Mouse (Mus musculus) liver, embryonic 16.5 days (tissue): Measurements from ENCODE around the gene Nfib. TPM values are rescaled to one million over a fixed set of nuclear protein-coding genes. Genes with fewer than 3 reads are reported as not detected.

Experiments used
- ATAC-seq: fragments of 200-750 bp; cut with Nextera tagmentation; 2 replicates; pipeline ENCODE4 v1.8.0; 2017; ENCODE audit warnings: low read depth, mild to moderate bottlenecking, moderate number of reproducible peaks, moderate library complexity
- H3K27ac ChIP-seq: fragments of 300-500 bp; sonication (generic); 2 replicates; pipeline ENCODE4 v1.5.1; 2014; ENCODE audit warnings: mild to moderate bottlenecking, low read length
- H3K27me3 ChIP-seq: fragments of 300-500 bp; sonication (generic); 2 replicates; pipeline ENCODE4 v1.6.1; 2014; ENCODE audit warnings: low read depth, low read length, mixed read lengths; ENCODE audit not compliant: control insufficient read depth, insufficient read depth
- H3K36me3 ChIP-seq: fragments of 300-500 bp; sonication (generic); 2 replicates; pipeline ENCODE4 v1.6.1; 2014; ENCODE audit warnings: mild to moderate bottlenecking; ENCODE audit not compliant: control insufficient read depth, insufficient read depth
- H3K4me1 ChIP-seq: fragments of 300-500 bp; sonication (generic); 2 replicates; pipeline ENCODE4 v1.6.1; 2014; ENCODE audit warnings: low read depth, low read length, mixed read lengths; ENCODE audit not compliant: control insufficient read depth
- H3K4me2 ChIP-seq: fragments of 300-500 bp; sonication (generic); 2 replicates; pipeline ENCODE4 v1.6.1; 2014; ENCODE audit warnings: low read depth, low read length, mixed read lengths
- H3K4me3 ChIP-seq: fragments of 300-500 bp; sonication (generic); 2 replicates; pipeline ENCODE4 v1.5.1; 2014; ENCODE audit warnings: low read depth, mild to moderate bottlenecking, low read length
- H3K9ac ChIP-seq: fragments of 300-500 bp; sonication (generic); 2 replicates; pipeline ENCODE4 v1.6.1; 2014; ENCODE audit warnings: low read depth, low read length
- H3K9me3 ChIP-seq: fragments of 300-500 bp; sonication (generic); replicated peaks from 2 replicates; pipeline ENCODE4 v1.6.1; 2016; ENCODE audit warnings: low read length; ENCODE audit not compliant: control insufficient read depth
- WGBS: fragments of 180-500 bp; shearing (Covaris S2); extraction: QIAGEN DNeasy Blood & Tissue Kit; methylation state at CpG from one replicate; pipeline ENCODE4 v1.1.7; 2014; ENCODE audit not compliant: insufficient replicate concordance; 5-methylcytosine and 5-hydroxymethylcytosine counted together
- polyA plus RNA-seq: library from polyadenylated mRNA; unstranded; fragments of >200 nt; fragmentation: Nextera tagmentation; extraction: Ambion mirVana; gene quantifications from 2 replicates; pipeline ENCODE4 v1.2.1, GENCODE M21; 2015

The Nfib gene
- polyA plus RNA-seq, 1 experiment from 2014 or later: 5.4 TPM

DNA sequence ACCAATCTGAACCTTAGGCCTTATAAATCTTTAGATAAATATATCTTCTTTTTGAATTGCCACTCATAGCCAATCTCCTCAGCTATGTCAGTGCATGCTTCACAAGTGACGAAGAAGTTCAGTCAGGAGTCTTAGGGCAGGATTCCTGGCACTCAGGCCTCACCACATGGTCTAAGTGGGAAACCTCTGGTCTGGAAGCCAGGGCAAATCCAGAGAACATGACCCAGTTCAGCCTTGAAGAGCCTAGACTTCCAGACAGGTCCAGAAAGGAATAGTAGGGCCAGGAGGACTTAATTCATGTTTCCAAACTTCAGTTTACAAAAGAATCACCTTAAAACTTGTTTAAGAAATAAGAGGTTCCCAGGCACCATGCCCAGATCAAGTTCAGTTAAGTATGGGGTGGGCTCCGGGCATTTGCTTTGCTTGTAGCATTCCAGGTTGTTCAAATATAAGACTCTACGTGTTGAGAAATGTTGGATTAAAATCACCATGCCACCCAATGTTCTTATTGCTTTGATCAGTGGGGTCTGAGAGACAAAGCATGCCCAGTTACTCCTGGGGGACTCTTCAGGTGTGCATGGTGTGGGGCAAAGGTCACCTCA lies 38.2 kb downstream of the Nfib start:
- Histone ChIP-seq H3K4me3 (no peak overlapping the region), H3K27me3 (no peaks in the 10 kb centered on the region), H3K4me1 (no peaks in the 10 kb centered on the region), H3K4me2 (no peak overlapping the region), H3K9me3 (no peaks in the 10 kb centered on the region), H3K36me3 (no peaks in the 10 kb centered on the region), H3K27ac (no peak overlapping the region), H3K9ac (no peak overlapping the region)
- WGBS: 56% methylated on average over 3 of the region's 3 CpGs
- no peak for ATAC-seq

DNA sequence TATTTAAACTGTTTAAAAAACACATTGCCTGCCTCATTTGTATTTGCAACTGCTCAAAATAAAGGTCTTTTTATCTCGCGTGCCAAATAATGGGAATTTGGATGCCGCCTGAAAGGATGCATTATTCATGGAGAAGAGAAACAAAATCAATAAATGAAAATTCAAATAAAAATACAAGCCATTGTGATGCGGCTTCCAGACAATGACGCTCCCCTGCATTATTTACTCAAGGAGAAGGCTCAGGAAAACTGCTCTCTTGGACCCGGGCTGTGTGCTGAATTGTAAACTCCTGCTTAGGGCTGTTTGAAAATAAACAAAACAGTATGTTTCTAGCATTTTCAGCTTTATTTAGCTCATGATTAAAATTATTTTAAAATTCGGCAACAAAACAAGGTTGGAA lies 41.1 kb downstream of the Nfib start:
- Histone ChIP-seq H3K9ac (no peak overlapping the region), H3K4me3 (no peak overlapping the region), H3K27me3 (no peaks in the 10 kb centered on the region), H3K36me3 (no peaks in the 10 kb centered on the region), H3K27ac (no peak overlapping the region), H3K4me1 (no peaks in the 10 kb centered on the region), H3K9me3 (no peaks in the 10 kb centered on the region), H3K4me2 (no peak overlapping the region)
- no peak for ATAC-seq
- WGBS: 62% methylated on average over 7 of the region's 7 CpGs

DNA sequence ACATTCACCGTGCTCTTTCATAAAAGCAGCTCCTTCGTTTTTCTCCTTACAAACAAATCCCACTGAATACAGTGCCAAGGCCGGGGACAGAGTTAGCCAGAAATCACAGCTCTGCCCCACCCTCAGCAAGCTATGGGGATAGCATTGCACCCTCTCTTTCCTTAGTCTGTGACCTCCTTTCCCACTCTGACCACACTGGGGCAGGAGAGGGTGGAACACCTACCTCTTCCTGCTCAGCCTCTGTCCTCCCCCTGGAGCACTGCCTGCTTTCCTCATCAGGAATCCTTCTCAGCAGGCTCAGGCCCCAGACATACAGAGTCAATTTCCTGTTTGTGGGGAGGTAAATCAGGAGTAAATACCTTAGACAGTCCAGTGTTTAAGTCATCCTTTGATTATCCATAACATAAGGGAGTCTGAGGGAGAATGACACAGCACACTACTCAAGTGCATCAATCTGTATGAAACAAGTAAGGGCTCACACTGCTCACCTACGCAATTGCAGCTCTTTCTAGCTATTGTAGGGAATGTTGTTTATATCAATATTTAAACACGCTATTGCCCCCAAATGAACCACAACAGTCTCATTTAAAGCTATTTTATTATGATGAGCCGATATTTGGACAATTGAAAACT lies 41.7 kb downstream of the Nfib start:
- no peaks in the 10 kb centered on the region for H3K27me3 ChIP-seq
- H3K9ac ChIP-seq: no peak overlapping the region
- no peaks in the 10 kb centered on the region for H3K36me3 ChIP-seq
- H3K27ac ChIP-seq: no peak overlapping the region
- no peaks in the 10 kb centered on the region for H3K9me3 ChIP-seq
- H3K4me2 ChIP-seq: no peak overlapping the region
- 69% methylated on average over 6 of the region's 6 CpGs for WGBS
- no peak overlapping the region for H3K4me3 ChIP-seq
- ATAC-seq: no peak
- H3K4me1 ChIP-seq: no peaks in the 10 kb centered on the region

DNA sequence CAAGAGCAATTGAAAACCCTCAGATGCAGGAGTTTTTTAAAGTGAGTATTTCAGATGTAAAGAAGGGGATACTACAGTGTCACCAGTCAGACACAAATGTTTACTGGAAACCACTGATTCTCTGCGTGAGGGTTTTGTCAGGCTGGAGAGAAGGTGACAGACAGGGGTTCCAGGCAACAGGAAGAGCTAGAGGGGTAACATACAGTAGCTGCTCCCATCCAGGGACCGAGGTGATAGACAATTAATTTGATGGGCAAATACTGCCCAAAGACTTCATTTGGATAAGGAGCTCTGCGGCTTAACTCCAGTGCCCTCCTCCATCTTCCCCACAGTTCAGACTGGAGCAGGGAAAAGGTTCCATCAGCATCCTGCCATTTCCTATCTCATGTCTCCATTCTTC lies 42.9 kb downstream of the Nfib start:
- no peaks in the 10 kb centered on the region for H3K9me3 ChIP-seq
- ATAC-seq: no peak
- 49% methylated on average over 3 of the region's 3 CpGs for WGBS

DNA sequence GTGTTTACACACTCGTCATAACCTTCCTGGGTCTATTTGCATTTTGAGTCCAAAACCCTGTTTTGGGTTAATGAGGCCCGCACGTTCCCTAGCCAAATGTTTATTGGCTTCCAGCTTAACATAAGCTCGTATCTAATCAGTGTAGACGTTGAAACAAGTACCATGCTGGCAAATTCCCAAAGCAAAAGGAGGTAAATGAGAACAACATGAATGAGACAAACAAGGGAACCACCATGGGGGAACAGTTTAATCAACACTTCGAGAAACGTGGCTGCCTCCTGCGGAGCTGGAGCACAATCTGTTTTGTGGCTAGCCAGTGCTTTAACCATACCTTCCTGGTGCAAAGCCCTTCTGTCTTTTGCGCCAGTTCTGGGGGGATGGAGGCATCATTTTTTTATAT lies 43.3 kb downstream of the Nfib start:
- no peak overlapping the region for H3K4me2 ChIP-seq
- H3K9ac ChIP-seq: no peak overlapping the region
- H3K4me1 ChIP-seq: no peaks in the 10 kb centered on the region
- no peak overlapping the region for H3K4me3 ChIP-seq
- H3K9me3 ChIP-seq: no peaks in the 10 kb centered on the region
- 53% methylated on average over 9 of the region's 9 CpGs for WGBS
- ATAC-seq: no peak
- H3K27me3 ChIP-seq: no peaks in the 10 kb centered on the region
- no peaks in the 10 kb centered on the region for H3K36me3 ChIP-seq
- H3K27ac ChIP-seq: no peak overlapping the region

More for the DNA sequence above, 42.9 kb downstream of the Nfib start:
- no peak overlapping the region for H3K4me2 ChIP-seq
- H3K27me3 ChIP-seq: no peaks in the 10 kb centered on the region
- no peak overlapping the region for H3K27ac ChIP-seq
- H3K36me3 ChIP-seq: no peaks in the 10 kb centered on the region
- H3K9ac ChIP-seq: no peak overlapping the region
- no peaks in the 10 kb centered on the region for H3K4me1 ChIP-seq
- H3K4me3 ChIP-seq: no peak overlapping the region

DNA sequence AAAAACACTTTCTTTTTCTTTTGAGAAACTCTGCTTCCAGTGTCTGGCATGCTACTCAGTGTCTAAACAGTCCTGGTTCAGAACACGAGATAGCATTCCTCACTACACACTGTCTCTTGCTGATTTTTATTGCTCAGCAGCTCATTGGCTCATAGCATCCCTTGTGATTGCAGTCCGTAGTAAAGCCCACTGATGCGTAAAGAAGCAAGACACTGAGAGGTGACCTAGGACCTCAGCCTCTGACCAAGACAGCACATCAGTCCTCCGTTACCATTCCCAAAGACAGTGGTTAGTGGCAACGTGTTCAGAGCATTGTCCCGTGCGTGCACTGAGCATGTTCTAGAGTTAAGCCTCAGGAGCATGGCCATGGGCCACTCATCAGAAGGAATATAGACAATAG lies 44.3 kb downstream of the Nfib start:
- H3K9ac ChIP-seq: no peak overlapping the region
- H3K36me3 ChIP-seq: no peaks in the 10 kb centered on the region
- H3K27ac ChIP-seq: no peak overlapping the region
- no peaks in the 10 kb centered on the region for H3K9me3 ChIP-seq
- H3K4me3 ChIP-seq: no peak overlapping the region
- H3K4me2 ChIP-seq: no peak overlapping the region
- H3K27me3 ChIP-seq: no peaks in the 10 kb centered on the region
- no peak for ATAC-seq
- 67% methylated on average over 7 of the region's 7 CpGs for whole genome bisulfite sequencing
- no peaks in the 10 kb centered on the region for H3K4me1 ChIP-seq

DNA sequence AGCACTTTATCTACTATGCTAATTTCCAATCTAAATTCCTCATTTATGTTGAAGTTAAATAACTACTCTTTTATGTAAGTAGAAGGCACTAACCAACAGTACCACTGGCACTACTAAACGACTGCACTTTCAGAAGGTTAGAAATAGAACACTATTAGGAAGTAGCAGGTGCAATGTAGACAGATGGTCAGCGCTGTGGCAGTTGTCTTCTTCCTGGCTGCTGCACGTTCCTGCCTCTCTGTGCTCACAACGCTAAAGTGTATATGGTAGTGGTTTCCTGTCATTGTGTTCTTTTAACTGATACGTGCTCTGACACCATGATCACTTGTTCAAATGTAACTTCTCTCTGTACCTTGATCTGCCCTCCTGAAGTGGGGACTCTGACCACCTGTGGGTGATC lies 59.9 kb downstream of the Nfib start:
- Histone ChIP-seq H3K4me3 (no peak overlapping the region), H3K27me3 (no peaks in the 10 kb centered on the region), H3K36me3 (no peaks in the 10 kb centered on the region), H3K4me1 (no peaks in the 10 kb centered on the region), H3K9ac (no peak overlapping the region), H3K9me3 (no peaks in the 10 kb centered on the region), H3K4me2 (no peak overlapping the region), H3K27ac (no peak overlapping the region)
- 16% methylated on average over 5 of the region's 5 CpGs for WGBS
- ATAC-seq: no peak

DNA sequence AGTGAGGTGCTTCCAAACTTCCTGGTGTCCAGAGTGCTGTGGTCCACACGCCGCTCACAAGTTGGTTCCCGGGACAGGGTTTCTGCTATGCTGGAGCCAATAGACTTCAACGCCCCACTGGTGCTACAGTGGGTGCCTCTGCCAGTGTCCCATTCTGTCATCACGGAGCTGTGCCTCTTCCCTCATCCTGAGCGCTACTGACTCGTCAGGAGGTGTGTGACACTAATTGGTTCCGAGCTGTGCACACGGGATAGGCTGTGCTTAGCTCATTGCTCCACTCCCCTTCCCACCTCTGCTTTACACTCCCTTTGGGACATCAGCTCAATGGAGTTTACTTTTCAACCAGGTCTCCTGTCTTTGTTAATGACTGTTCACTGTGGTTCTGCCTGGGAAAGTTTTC lies 60.8 kb downstream of the Nfib start:
- Histone ChIP-seq H3K36me3 (no peaks in the 10 kb centered on the region), H3K9ac (no peak overlapping the region), H3K27ac (no peak overlapping the region), H3K27me3 (no peaks in the 10 kb centered on the region), H3K4me1 (no peaks in the 10 kb centered on the region), H3K4me3 (no peak overlapping the region), H3K9me3 (no peaks in the 10 kb centered on the region), H3K4me2 (no peak overlapping the region)
- ATAC-seq: no peak
- 72% methylated on average over 9 of the region's 9 CpGs for WGBS

DNA sequence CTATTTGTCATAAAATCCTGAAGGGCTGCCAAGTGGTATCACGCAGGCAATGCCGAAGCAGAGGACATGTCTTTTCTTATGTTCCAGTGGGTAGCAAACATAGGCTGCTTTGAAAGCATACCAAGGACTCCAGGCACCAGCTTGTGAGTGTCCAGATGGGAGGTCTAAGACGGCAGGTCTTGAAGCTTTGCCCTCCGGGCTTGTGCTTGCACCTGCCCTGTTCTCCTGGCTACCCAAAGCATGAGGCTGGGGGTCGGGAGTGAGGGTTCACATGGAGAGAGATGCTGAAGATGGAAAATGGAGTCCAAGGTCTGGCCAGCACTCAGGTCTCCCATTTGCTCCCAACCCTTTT lies 61.8 kb downstream of the Nfib start:
- Histone ChIP-seq H3K27ac (no peak overlapping the region), H3K4me3 (no peak overlapping the region), H3K36me3 (no peaks in the 10 kb centered on the region), H3K9me3 (no peaks in the 10 kb centered on the region), H3K4me1 (no peaks in the 10 kb centered on the region), H3K27me3 (no peaks in the 10 kb centered on the region), H3K9ac (no peak overlapping the region), H3K4me2 (no peak overlapping the region)
- 64% methylated on average over 5 of the region's 5 CpGs for WGBS
- no peak for ATAC-seq
